Mouse (Mus musculus) liver, embryonic 14.5 days (tissue): ENCODE data around the gene Ereg.

Experiments
- CTCF ChIP-seq: IDR thresholded peaks from 2 replicates; pipeline ENCODE4 v1.5.1; 2016; ENCODE audit warnings: antibody characterized with exemption, low read depth, control low read depth
- EP300 ChIP-seq: IDR thresholded peaks from 2 replicates; pipeline ENCODE4 v1.6.1; 2016; ENCODE audit warnings: antibody characterized with exemption, low read depth

GRCm38 (mm10) chr5:91074450-91074950 lies at the start of gene Ereg:
- no peak for TF ChIP-seq EP300
- no peak for TF ChIP-seq CTCF
